Mouse (Mus musculus) gastrocnemius, adult 8-10 months (tissue): ENCODE measurements around the gene Apbb2. TPM values are rescaled to one million over a fixed set of nuclear protein-coding genes. Genes with fewer than 3 reads are reported as not detected.

Experiments used
- total RNA-seq, 4 experiments: library from RNA; stranded (reverse); gene quantifications; 2 replicates each; pipeline ENCODE4 v1.2.4; 2022

The Apbb2 gene
- total RNA-seq, 4 experiments from 2014 or later = 29.3 to 55.9 (median 38.8) TPM

Other genes with a start within 250 kb of the Apbb2 start
- 1 to 10 TPM; 4.5 to 9.3 (median 5.2) TPM for gene Uchl1, start 57.3 kb upstream of the Apbb2 start, total RNA-seq
- 100 to 1,000 TPM; 110 to 128 (median 121) TPM for gene Limch1, start 127.0 kb upstream of the Apbb2 start, total RNA-seq